Mouse (Mus musculus) monocyte, adult 2 months (primary cell): ENCODE data around the gene Coro1c.

Source experiments
- DNase-seq, 2 experiments: peaks; one replicate each; pipeline ENCODE4 v3.0.0; 2022; ENCODE audit warnings: low spot score in 2 of 2, low read depth in 1 of 2

The Coro1c gene

DNA sequence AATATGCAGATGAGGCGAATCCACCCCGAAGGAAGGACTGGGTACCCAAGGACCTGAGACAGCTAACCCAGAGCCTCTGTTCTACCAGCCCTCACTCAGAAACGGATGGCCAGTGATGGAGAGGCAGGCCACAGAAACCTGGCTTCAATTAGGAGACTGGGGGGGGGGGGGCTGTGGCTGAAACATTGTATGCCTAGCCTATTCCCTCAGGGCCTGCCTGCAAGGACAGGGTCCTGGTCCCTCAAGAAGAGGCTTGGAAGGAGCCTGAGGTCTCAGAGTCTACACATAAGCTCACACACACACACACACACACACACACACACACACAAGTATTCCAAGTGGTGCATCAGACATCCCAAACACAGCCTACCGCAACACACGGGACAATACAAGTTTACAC is 108.9 kb downstream of the Coro1c start:
- DNase-seq = no peak

- DNase-seq = no peak
Observed at GRCm38 (mm10) chr5:113798525-113798924, 110.0 kb downstream of the Coro1c start.

DNA sequence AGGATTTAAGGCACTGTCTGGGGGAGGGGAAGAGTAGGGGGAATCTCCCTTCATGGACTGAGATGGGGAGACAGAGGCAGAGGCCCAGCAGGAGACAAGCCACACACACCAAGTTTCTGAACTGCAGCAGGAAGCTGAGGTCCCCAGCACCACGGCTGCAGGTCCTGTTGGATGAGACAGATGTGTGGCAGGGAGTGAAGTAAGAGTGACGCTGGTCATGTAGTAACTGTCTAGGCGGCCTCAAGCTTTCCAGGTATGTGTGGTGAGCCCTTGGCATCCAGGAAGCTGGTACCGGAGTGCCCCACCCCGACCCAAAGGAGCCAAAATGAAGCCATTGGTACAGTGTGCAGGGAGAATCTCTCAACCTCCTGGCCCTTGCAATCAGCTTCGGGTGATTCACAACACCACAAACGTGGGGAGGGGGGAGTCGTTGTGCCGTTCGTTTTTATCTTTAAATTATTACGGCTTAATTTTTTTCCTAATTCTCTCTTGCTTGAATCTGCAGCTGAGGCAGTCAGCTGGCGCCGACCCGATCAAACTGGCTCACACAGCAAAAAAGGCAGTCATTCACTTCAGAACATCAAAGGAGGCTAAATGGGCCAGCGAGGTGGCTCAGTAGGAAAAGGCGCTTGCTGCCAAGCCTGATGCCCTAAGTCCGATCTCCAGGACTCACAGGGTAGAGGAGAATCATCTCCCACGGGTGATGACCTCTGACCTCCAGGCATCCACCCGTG is 111.2 kb downstream of the Coro1c start:
- no peak for DNase-seq

DNA sequence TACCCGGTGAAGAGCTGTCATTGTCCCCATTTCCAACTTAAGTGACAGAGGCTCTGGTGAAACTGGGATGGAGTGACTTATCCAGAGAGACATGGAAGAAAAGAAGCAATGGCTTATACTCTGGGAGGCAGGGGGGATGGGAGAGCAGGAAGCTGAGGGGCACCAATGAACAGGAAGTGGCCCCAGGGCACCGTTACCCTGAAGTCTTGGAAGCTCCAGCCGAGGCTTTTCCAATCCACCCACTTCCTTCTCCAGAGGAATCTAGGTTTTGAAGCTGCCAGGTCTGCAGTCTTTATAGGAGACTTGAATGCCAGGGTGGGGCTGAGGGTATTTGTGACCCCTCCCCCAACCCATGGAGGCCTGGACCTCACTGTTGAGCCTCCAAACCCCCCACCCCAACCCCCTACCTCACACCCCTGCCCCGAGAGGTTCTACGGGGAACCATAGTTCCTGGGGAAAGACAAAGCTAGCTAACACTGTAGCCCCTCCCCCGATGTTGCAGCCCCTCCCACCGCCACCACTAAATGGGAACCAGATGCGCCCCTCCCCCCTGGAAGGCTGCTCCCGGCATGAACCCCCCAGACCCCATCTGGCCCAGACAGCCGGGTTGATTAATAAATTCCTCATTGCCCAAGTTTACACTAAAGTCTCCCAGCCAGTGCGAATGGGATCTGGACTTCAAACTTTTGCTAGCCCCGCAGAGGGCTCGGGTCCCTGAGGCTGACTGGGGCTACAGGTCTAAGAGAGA is 112.0 kb downstream of the Coro1c start:
- no peak for DNase-seq
